Mouse (Mus musculus): Measurements from ENCODE around the gene Pik3r1. TPM values are rescaled to one million over a fixed set of nuclear protein-coding genes. Genes with fewer than 3 reads are reported as not detected.

Gene Pik3r1
- polyA plus RNA-seq, 1 experiment from 2014 or later: 16.6 TPM

DNA sequence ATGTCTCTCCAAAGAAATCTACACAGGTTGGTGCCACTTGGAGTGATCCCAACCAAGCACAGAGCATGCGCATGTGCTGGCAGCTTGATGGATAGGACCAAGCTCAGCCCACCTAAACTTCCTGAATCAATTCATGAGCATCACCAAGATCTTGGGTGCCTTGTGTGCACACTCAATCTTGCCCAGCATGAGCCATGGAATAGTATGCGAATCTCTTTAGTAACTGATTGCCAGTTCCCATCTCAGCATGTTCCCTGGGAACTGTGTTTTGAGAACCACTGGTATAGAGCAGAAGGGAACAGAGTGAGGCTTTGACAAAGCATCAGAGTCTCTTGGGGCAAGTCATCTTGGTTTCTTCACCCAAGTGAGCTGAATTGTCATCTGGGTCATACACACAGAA lies 107.8 kb downstream of the Pik3r1 start:
- no peaks in the 10 kb centered on the region for H3K27me3 ChIP-seq (ENCODE audit: control insufficient read depth, insufficient read depth, low read length)
- H3K27ac ChIP-seq (ENCODE audit: low read depth, low read length): no peak overlapping the region
- H3K36me3 ChIP-seq (ENCODE audit: control insufficient read depth, insufficient read depth, low read length): no peaks in the 10 kb centered on the region
- H3K4me1 ChIP-seq (ENCODE audit: control insufficient read depth, insufficient read depth, low read length): peaks cover 3% of the 10 kb centered on the region; the same call in 1 of the 2 replicates
- no peak overlapping the region for H3K4me2 ChIP-seq
- no peaks in the 10 kb centered on the region for H3K9me3 ChIP-seq (replicated peaks; ENCODE audit: control insufficient read depth, low read length)
- ATAC-seq (replicated peaks; ENCODE audit: insufficient number of reproducible peaks, low FRiP score, low TSS enrichment): no peak
- 87% methylated on average over 2 of the region's 2 CpGs for WGBS (ENCODE audit: insufficient replicate concordance)
- no peak overlapping the region for H3K4me3 ChIP-seq (ENCODE audit: low read depth, low read length)
- H3K9ac ChIP-seq (ENCODE audit: low read depth, low read length): no peak overlapping the region

DNA sequence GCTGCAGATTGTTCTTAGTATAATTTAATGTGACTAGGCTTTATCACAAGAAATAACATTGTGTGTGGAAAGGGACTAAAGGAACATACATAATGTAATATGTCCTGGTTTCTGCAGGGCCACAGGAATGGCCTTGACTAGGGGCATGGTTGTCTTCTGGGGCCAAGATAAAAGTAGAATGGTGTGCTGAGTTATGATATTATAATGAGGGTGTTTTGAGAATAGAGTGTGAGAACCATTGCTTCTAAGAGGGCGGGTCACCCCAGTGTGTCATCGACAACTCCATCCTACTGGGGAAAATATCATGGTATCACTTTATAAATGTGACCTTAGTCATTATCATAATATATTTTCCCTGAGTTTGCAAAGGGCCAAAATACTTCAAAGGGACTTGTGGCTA lies 115.9 kb downstream of the Pik3r1 start:
- Histone ChIP-seq H3K4me2 (no peak overlapping the region), H3K9ac (ENCODE audit: low read depth, low read length) (no peak overlapping the region), H3K4me1 (ENCODE audit: control insufficient read depth, insufficient read depth, low read length) (peaks cover 2% of the 10 kb centered on the region; the same call in 1 of the 2 replicates), H3K36me3 (ENCODE audit: control insufficient read depth, insufficient read depth, low read length) (no peaks in the 10 kb centered on the region), H3K27me3 (ENCODE audit: control insufficient read depth, insufficient read depth, low read length) (no peaks in the 10 kb centered on the region), H3K4me3 (ENCODE audit: low read depth, low read length) (no peak overlapping the region), H3K27ac (ENCODE audit: low read depth, low read length) (no peak overlapping the region), H3K9me3 (replicated peaks; ENCODE audit: control insufficient read depth, low read length) (no peaks in the 10 kb centered on the region)
- WGBS (ENCODE audit: insufficient replicate concordance): 88% methylated on average over 2 of the region's 2 CpGs
- ATAC-seq (replicated peaks; ENCODE audit: insufficient number of reproducible peaks, low FRiP score, low TSS enrichment): no peak

GRCm38 (mm10) chr13:101641632-101642031 lies 126.4 kb downstream of the Pik3r1 start:
- Histone ChIP-seq H3K9me3 (replicated peaks; ENCODE audit: control insufficient read depth, low read length) (no peaks in the 10 kb centered on the region), H3K27ac (ENCODE audit: low read depth, low read length) (no peak overlapping the region), H3K36me3 (ENCODE audit: control insufficient read depth, insufficient read depth, low read length) (no peaks in the 10 kb centered on the region), H3K4me1 (ENCODE audit: control insufficient read depth, insufficient read depth, low read length) (no peaks in the 10 kb centered on the region), H3K9ac (ENCODE audit: low read depth, low read length) (no peak overlapping the region), H3K4me2 (no peak overlapping the region), H3K4me3 (ENCODE audit: low read depth, low read length) (no peak overlapping the region), H3K27me3 (ENCODE audit: control insufficient read depth, insufficient read depth, low read length) (no peaks in the 10 kb centered on the region)
- ATAC-seq (replicated peaks; ENCODE audit: insufficient number of reproducible peaks, low FRiP score, low TSS enrichment): no peak
- WGBS (ENCODE audit: insufficient replicate concordance): 80% methylated on average over 2 of the region's 2 CpGs

- 50% methylated on average over 1 of the region's 1 CpGs for WGBS (ENCODE audit: insufficient replicate concordance)
- Histone ChIP-seq H3K27me3 (ENCODE audit: control insufficient read depth, insufficient read depth, low read length) (no peaks in the 10 kb centered on the region), H3K9me3 (replicated peaks; ENCODE audit: control insufficient read depth, low read length) (no peaks in the 10 kb centered on the region), H3K4me1 (ENCODE audit: control insufficient read depth, insufficient read depth, low read length) (no peaks in the 10 kb centered on the region), H3K27ac (ENCODE audit: low read depth, low read length) (no peak overlapping the region), H3K9ac (ENCODE audit: low read depth, low read length) (no peak overlapping the region), H3K36me3 (ENCODE audit: control insufficient read depth, insufficient read depth, low read length) (no peaks in the 10 kb centered on the region), H3K4me2 (no peak overlapping the region), H3K4me3 (ENCODE audit: low read depth, low read length) (no peak overlapping the region)
- ATAC-seq (replicated peaks; ENCODE audit: insufficient number of reproducible peaks, low FRiP score, low TSS enrichment): no peak
Observed at GRCm38 (mm10) chr13:101635837-101636236, 132.2 kb downstream of the Pik3r1 start.

- no peaks in the 10 kb centered on the region for H3K36me3 ChIP-seq (ENCODE audit: control insufficient read depth, insufficient read depth, low read length)
- H3K27me3 ChIP-seq (ENCODE audit: control insufficient read depth, insufficient read depth, low read length): no peaks in the 10 kb centered on the region
- no peaks in the 10 kb centered on the region for H3K4me1 ChIP-seq (ENCODE audit: control insufficient read depth, insufficient read depth, low read length)
- H3K9ac ChIP-seq (ENCODE audit: low read depth, low read length): no peak overlapping the region
- H3K4me3 ChIP-seq (ENCODE audit: low read depth, low read length): no peak overlapping the region
- no peak overlapping the region for H3K27ac ChIP-seq (ENCODE audit: low read depth, low read length)
- no peak overlapping the region for H3K4me2 ChIP-seq
- ATAC-seq (replicated peaks; ENCODE audit: insufficient number of reproducible peaks, low FRiP score, low TSS enrichment): no peak
- H3K9me3 ChIP-seq (replicated peaks; ENCODE audit: control insufficient read depth, low read length): no peaks in the 10 kb centered on the region
Observed at GRCm38 (mm10) chr13:101634420-101634819, 133.6 kb downstream of the Pik3r1 start.

- Histone ChIP-seq H3K4me3 (ENCODE audit: low read depth, low read length) (no peak overlapping the region), H3K9me3 (replicated peaks; ENCODE audit: control insufficient read depth, low read length) (no peaks in the 10 kb centered on the region), H3K27ac (ENCODE audit: low read depth, low read length) (no peak overlapping the region), H3K4me2 (no peak overlapping the region), H3K27me3 (ENCODE audit: control insufficient read depth, insufficient read depth, low read length) (no peaks in the 10 kb centered on the region), H3K36me3 (ENCODE audit: control insufficient read depth, insufficient read depth, low read length) (no peaks in the 10 kb centered on the region), H3K9ac (ENCODE audit: low read depth, low read length) (no peak overlapping the region), H3K4me1 (ENCODE audit: control insufficient read depth, insufficient read depth, low read length) (no peaks in the 10 kb centered on the region)
- no peak for ATAC-seq (replicated peaks; ENCODE audit: insufficient number of reproducible peaks, low FRiP score, low TSS enrichment)
Observed at GRCm38 (mm10) chr13:101633620-101634019, 134.4 kb downstream of the Pik3r1 start.

- WGBS (ENCODE audit: insufficient replicate concordance): 49% methylated on average over 4 of the region's 4 CpGs
- Histone ChIP-seq H3K4me2 (no peak overlapping the region), H3K27ac (ENCODE audit: low read depth, low read length) (no peak overlapping the region), H3K9ac (ENCODE audit: low read depth, low read length) (no peak overlapping the region), H3K4me1 (ENCODE audit: control insufficient read depth, insufficient read depth, low read length) (no peaks in the 10 kb centered on the region), H3K4me3 (ENCODE audit: low read depth, low read length) (no peak overlapping the region), H3K9me3 (replicated peaks; ENCODE audit: control insufficient read depth, low read length) (no peaks in the 10 kb centered on the region), H3K27me3 (ENCODE audit: control insufficient read depth, insufficient read depth, low read length) (no peaks in the 10 kb centered on the region), H3K36me3 (ENCODE audit: control insufficient read depth, insufficient read depth, low read length) (no peaks in the 10 kb centered on the region)
- ATAC-seq (replicated peaks; ENCODE audit: insufficient number of reproducible peaks, low FRiP score, low TSS enrichment): no peak
Observed at GRCm38 (mm10) chr13:101632771-101633170, 135.2 kb downstream of the Pik3r1 start.

- H3K9ac ChIP-seq (ENCODE audit: low read depth, low read length): no peak overlapping the region
- no peak overlapping the region for H3K4me2 ChIP-seq
- ATAC-seq (replicated peaks; ENCODE audit: insufficient number of reproducible peaks, low FRiP score, low TSS enrichment): no peak
- no peak overlapping the region for H3K4me3 ChIP-seq (ENCODE audit: low read depth, low read length)
- H3K36me3 ChIP-seq (ENCODE audit: control insufficient read depth, insufficient read depth, low read length): no peaks in the 10 kb centered on the region
- WGBS (ENCODE audit: insufficient replicate concordance): 80% methylated on average over 7 of the region's 7 CpGs
- no peaks in the 10 kb centered on the region for H3K4me1 ChIP-seq (ENCODE audit: control insufficient read depth, insufficient read depth, low read length)
- no peak overlapping the region for H3K27ac ChIP-seq (ENCODE audit: low read depth, low read length)
- no peaks in the 10 kb centered on the region for H3K9me3 ChIP-seq (replicated peaks; ENCODE audit: control insufficient read depth, low read length)
- no peaks in the 10 kb centered on the region for H3K27me3 ChIP-seq (ENCODE audit: control insufficient read depth, insufficient read depth, low read length)
Observed at GRCm38 (mm10) chr13:101631561-101631960, 136.5 kb downstream of the Pik3r1 start.

Data from heart, embryonic 11.5 days (tissue).